Mouse (Mus musculus): ENCODE results near the gene Man2a1.

DNA sequence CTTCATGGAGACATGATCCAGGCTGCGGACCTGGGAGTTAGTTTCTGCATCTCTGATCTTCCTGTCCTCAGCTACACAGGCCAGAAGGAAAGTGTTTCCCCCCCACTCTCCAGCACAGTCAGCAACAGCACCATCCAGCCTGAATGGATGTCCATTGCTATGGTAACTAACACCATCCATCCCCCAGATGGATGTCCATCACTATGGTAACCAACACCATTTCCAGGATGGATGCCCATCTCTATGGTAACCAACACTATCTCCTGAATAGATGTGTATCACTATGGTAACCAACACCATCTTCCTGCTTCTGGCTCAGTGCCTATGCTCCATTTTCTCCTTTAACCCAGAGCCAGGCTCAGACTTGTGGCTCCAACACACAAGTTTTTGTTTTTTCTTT is 169.7 kb downstream of the Man2a1 start:
- TF ChIP-seq USF1 (IDR thresholded peaks at IDR 0.05; ENCODE audit: low read depth) (no peak), CTCF (IDR thresholded peaks at IDR 0.05; ENCODE audit: control insufficient read depth, insufficient read depth, insufficient read length) (no peak), FOSL1 (IDR thresholded peaks at IDR 0.05; ENCODE audit: insufficient read depth, low read length, poor library complexity, severe bottlenecking) (no peak), MYOG (IDR thresholded peaks at IDR 0.05; ENCODE audit: control insufficient read depth, extremely low read depth, insufficient read length) (no peak), MAX (IDR thresholded peaks at IDR 0.05) (no peak), MYOD1 (IDR thresholded peaks at IDR 0.05; ENCODE audit: control insufficient read depth, insufficient read length, low read depth) (no peak)

All from C2C12 (cell line).